Mouse (Mus musculus): ENCODE measurements around the gene Olfr826. TPM values are rescaled to one million over a fixed set of nuclear protein-coding genes. Genes with fewer than 3 reads are reported as not detected.
"Not testable (repeated sequence)": the region's sequence is repeated elsewhere in the genome, so short reads cannot be mapped to it uniquely, and the experiment has no call there.

Olfr826 gene
- not detected for total RNA-seq (2021)
- long read RNA-seq: 0 reads

- no peak for DNase-seq (ENCODE audit: low spot score in 2 of 2)
Measured at GRCm38 (mm10) chr10:130184086-130184485, at the start of gene Olfr826. TSS of gene Olfr826 (minus strand) at chr10:130184186.

DNA sequence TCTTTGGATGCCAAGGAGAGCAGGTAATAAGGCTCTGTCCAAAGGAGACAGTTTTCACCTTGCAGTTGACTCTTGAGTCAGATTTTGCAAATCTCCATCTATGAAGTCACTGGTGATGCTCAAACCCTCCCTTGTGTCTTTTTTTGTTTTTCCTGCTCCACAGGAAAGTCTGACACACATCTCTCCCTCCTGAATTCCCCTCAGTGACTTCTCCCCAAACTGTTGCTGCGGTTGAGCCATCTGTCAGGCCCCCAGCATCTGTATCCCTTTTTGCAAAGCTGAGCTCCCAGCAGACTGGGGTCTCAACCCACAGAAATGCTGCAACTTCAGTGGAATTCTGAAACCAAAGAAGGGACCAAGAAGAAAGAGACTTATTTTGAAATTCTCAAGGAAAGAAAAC is 48.1 kb upstream of the Olfr826 start:
- no peak for DNase-seq (ENCODE audit: low spot score in 2 of 2)

DNA sequence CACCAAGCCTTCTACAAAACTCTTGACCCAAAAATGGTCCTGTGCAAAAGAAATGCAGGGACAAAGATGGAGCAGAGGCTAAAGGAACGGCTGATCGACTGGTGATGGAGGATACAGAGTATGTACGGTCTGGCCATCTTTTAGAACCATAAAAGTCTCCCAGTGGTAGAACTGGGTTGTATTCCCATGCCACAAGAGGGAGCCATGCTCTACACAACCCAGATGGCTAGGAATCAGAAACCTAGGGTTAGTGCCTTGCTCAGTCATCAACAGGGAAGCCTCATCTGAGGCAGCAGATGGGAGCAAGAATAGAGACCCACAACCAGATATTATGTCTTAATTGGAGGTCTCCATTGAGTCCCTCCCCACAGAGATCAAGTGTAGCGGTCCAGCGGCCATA is 45.6 kb upstream of the Olfr826 start:
- no peak for DNase-seq (ENCODE audit: low spot score in 2 of 2)

DNA sequence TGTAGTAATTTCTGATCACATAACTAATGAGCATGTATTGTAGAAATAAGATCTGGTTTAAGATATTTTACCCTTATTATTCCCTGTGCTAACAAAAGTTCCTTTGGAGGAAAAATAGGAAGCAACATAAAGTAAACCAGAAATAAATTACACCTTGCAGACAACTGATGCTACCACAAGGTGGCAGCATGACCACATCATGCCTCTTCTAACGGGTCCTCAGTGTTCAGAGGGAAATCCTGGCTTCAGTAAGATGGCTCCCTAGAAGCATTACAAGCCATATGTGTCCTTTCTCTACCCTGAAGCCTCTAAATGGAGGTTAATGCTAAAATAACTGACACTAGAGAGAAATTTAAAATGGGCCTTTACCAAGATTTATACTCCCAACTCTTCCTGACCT is 44.3 kb upstream of the Olfr826 start:
- peak; percentile 63 to 76 for DNase-seq (ENCODE audit: low spot score in 2 of 2)

GRCm38 (mm10) chr10:130225034-130225433 is 41.0 kb upstream of the Olfr826 start:
- no peak for DNase-seq (ENCODE audit: low spot score in 2 of 2)

DNA sequence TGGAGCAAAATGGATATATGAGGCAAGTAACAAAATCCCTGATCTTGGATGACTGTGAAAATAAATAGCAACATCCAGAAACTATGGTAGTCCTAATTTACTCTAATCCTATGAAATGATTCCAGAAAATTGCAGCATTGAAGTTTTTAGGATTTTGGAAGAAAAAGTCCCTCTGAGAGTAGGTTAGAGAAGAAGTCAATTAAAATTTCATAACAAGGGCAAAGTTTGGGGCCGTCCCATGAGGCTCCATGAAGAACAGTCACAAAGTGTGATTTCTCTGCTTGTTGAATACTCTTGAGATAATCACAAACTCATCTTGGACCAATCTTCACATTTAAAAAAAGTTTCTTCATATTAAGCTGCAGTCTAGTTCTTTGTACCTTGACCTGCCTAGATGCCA is 30.3 kb upstream of the Olfr826 start, which contains the start of gene Olfr827:
Gene Olfr827, minus strand, starts transcription at position 101 of the 400 bp plus-strand sequence.
- DNase-seq (ENCODE audit: low spot score in 2 of 2): no peak

- no peak for DNase-seq (ENCODE audit: low spot score in 2 of 2)
Measured at GRCm38 (mm10) chr10:130166666-130167065, 17.3 kb downstream of the Olfr826 start, which contains the start of gene Olfr825. TSS of gene Olfr825 (minus strand) at chr10:130166766.

DNA sequence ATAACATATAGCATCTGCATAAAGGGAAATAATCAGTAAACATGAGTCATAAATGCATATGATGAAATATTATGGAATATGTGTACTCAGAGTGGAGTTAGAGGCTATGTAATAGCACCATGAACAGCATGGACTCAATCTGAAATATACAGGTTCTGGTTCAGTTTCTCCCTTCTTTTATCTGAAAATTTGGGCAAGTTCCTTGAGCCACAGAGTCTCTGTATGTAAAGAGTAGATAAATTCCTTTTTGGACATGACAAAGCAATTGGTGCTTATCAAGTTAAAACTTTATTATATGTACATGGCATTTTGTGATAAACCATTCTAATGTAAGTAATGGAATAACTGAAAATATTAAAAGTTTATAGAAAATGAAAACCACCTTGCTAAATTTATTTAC is 18.8 kb downstream of the Olfr826 start:
- DNase-seq (ENCODE audit: low spot score in 2 of 2): no peak

DNA sequence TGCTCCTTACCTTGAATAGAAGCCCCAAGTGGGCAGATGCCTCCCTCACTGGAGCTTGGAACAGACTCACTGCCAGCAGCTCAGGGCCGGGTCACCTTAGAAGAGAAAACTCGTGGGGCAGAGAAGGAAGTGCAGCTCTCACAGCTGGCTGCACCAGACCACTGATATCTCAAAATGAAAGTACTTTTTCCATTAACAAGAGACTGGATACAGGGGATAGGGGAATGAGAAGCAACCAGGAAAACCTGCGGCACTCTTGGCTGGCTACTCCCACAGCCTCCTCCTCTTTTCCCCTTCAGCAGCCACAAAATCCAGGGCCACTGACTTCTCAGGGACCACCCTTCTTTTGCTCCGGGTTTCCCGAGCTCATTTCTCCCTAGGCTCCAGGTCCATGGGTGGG is 39.9 kb downstream of the Olfr826 start:
- DNase-seq (ENCODE audit: low spot score in 2 of 2): no peak

DNA sequence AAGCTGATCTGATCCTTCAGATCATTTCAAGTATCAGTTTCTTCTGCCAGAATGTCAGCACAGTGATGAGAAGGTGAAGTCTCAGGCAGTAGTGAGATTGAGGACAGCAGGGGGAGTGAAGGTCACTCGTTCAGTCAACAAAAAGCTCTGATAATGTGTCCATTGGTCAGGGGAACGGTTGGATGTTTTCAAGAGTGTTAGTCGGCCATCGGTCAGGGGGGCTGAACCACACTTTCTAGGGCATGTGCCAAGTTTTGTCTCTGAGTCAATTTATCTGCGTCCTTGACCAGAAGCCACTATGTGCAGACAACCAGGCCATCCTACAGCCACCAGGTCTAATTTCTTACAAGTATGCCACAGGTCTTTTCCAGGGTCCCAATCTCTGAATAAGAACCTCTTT is 41.5 kb downstream of the Olfr826 start:
- DNase-seq (ENCODE audit: low spot score in 2 of 2): not testable (repeated sequence)

DNA sequence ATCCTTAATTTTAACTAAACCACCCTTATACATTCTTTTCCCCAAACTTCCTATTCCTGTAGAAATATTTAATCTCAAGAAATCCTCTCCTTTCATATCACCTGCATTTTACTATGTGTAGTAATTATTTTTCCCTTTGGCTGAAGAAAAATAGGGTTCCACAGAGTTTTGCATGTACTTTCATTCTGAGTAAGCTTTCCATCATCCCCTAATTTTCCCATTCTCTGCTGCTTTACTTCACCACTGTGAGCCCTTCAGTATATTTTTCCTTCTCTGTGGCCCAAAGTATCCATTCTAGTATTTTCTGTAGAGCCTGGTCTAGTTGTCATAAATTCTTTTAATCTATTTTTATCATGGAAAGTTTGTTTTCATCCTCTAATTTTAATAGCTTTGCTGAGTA is 49.2 kb downstream of the Olfr826 start:
- no peak for DNase-seq (ENCODE audit: low spot score in 2 of 2)

DNA sequence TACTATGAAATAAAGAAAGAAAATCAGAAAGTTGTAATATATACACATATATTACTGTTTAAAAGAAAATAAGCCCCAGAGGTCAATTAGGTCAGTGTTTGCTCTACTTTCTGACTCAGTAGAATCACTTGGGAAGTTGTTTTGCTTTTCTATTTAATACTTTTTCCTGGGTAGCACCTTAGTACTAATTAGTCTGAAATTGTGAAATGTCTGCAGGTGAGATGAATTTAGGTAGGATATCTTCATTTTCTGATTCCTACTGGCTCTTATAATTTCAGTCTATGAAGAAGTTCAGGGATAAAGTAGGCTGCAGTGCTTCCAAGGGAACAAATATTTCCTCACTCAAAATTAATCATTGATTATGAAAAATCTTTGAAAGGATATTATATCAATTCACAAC is 54.1 kb downstream of the Olfr826 start, which contains the start of gene Olfr824:
Gene Olfr824, minus strand, starts transcription at position 101 of the 400 bp plus-strand sequence.
- DNase-seq (ENCODE audit: low spot score in 2 of 2): not testable (repeated sequence)

Other genes starting within 250 kb of the Olfr826 start
- not detected for gene Olfr818, start 235.1 kb downstream of the Olfr826 start, total RNA-seq (2021)
- not detected for gene Olfr819, start 216.9 kb downstream of the Olfr826 start, total RNA-seq (2021)
- not detected for gene Olfr247, start 208.0 kb downstream of the Olfr826 start, total RNA-seq (2021)
- gene Gm10310, start 199.1 kb downstream of the Olfr826 start, total RNA-seq (2021): not detected
- not detected for gene Olfr820, start 171.6 kb downstream of the Olfr826 start, total RNA-seq (2021)
- not detected for gene Olfr821, start 153.8 kb downstream of the Olfr826 start, total RNA-seq (2021)
- not detected for gene Olfr822, start 113.0 kb downstream of the Olfr826 start, total RNA-seq (2021)
- gene Olfr823, start 68.8 kb downstream of the Olfr826 start, total RNA-seq (2021): not detected
- not detected for gene Olfr824, start 54.2 kb downstream of the Olfr826 start, total RNA-seq (2021)
- gene Olfr825, start 17.4 kb downstream of the Olfr826 start, total RNA-seq (2021): not detected
- not detected for gene Olfr827, start 30.2 kb upstream of the Olfr826 start, total RNA-seq (2021)
- gene Neurod4, start 96.1 kb upstream of the Olfr826 start, total RNA-seq (2021): under 1 TPM; 0.62 to 0.69 TPM
- gene Tespa1, start 138.7 kb upstream of the Olfr826 start, total RNA-seq (2021): 1 to 10 TPM; 1.6 to 1.9 TPM
- gene Vmn2r84, start 210.1 kb upstream of the Olfr826 start, total RNA-seq (2021): under 1 TPM; 0.04 to 0.18 TPM
- under 1 TPM; 0.21 to 0.25 TPM for gene Vmn2r85, start 245.5 kb upstream of the Olfr826 start, total RNA-seq (2021)